In genomic region chr4:126611991-126612390, GRCm38 (mm10) we compare ENCODE assay signal across 18 mouse cellular contexts. TPM values are rescaled to one million over a fixed set of nuclear protein-coding genes. Genes with fewer than 3 reads are reported as not detected.
DNase-seq lines count a peak whose midpoint lies in the region; ATAC-seq and TF ChIP-seq lines count a peak whose summit lies in the region.
"Had no signal": no experiment of that assay in that cellular context is flagged by ENCODE, and none has a peak within 500 bp of the region (broad histone marks: within the 10 kb centered on the region; RNA-seq: fewer than 3 reads in every experiment).

No protein-coding gene starts in this region.

- no peak overlapping the region for H3K27ac ChIP-seq in gastrocnemius, adult 2 months
- no peak overlapping the region for H3K27ac ChIP-seq in forebrain, postnatal 0 days (ENCODE audit: low read depth, low read length)
- H3K27ac ChIP-seq: embryonic facial prominence, embryonic 15.5 days; heart, embryonic 15.5 days; liver, embryonic 12.5 days; lung, embryonic 15.5 days; midbrain, embryonic 15.5 days had no signal

- H3K4me2 ChIP-seq in forebrain, postnatal 0 days (ENCODE audit: low read depth), result no peak overlapping the region
- H3K4me2 ChIP-seq: embryonic facial prominence, embryonic 15.5 days; heart, embryonic 15.5 days; liver, embryonic 12.5 days; lung, embryonic 15.5 days; midbrain, embryonic 15.5 days had no signal

- no peak overlapping the region for H3K9ac ChIP-seq in forebrain, postnatal 0 days
- H3K9ac ChIP-seq: embryonic facial prominence, embryonic 15.5 days; heart, embryonic 15.5 days; liver, embryonic 12.5 days; lung, embryonic 15.5 days; midbrain, embryonic 15.5 days had no signal

- peak; percentile 25 for DNase-seq in gastrocnemius, adult 2 months
- no peak for DNase-seq in gastrocnemius, postnatal 36 days
- peak; percentile 39 to 52 for DNase-seq in right cerebral cortex, postnatal 10 days (ENCODE audit: low spot score in 2 of 2)
- DNase-seq in right cerebral cortex, postnatal 25 days, result no peak
- DNase-seq in cerebellum, adult 9-11 months, result peak; percentile 57
- DNase-seq in layer of hippocampus, postnatal 10 days (ENCODE audit: low spot score in 2 of 2), result peak; percentile 29 to 41
- DNase-seq in forebrain, postnatal 0 days, result no peak
- DNase-seq: heart, adult 11 months; kidney, postnatal 14 days; spleen, adult 18-20 months; thymus, postnatal 4 days had no signal

- TF ChIP-seq CTCF in gastrocnemius, adult 2 months (IDR thresholded peaks at IDR 0.05), result no peak
- no peak for TF ChIP-seq CTCF in forebrain, postnatal 0 days (IDR thresholded peaks at IDR 0.05; ENCODE audit: low read depth)

- no peaks in the 10 kb centered on the region for H3K27me3 ChIP-seq in forebrain, postnatal 0 days (ENCODE audit: insufficient read depth, low read length)
- H3K27me3 ChIP-seq: embryonic facial prominence, embryonic 15.5 days; heart, embryonic 15.5 days; lung, embryonic 15.5 days had no signal

- no peak overlapping the region for H3K4me3 ChIP-seq in gastrocnemius, adult 2 months
- H3K4me3 ChIP-seq in forebrain, postnatal 0 days (ENCODE audit: low read depth, low read length), result no peak overlapping the region
- H3K4me3 ChIP-seq: embryonic facial prominence, embryonic 15.5 days; heart, embryonic 15.5 days; liver, embryonic 12.5 days; lung, embryonic 15.5 days; midbrain, embryonic 15.5 days had no signal

- WGBS in forebrain, postnatal 0 days, result 83% methylated on average over 17 of the region's 17 CpGs

- no peaks in the 10 kb centered on the region for H3K4me1 ChIP-seq in forebrain, postnatal 0 days (ENCODE audit: insufficient read depth)
- H3K4me1 ChIP-seq: lung, embryonic 15.5 days; midbrain, embryonic 15.5 days had no signal

- no peak for ATAC-seq in CD4-positive, CD25-positive, alpha-beta regulatory T cell, adult 4 months
- no peak for ATAC-seq in forebrain, postnatal 0 days
- ATAC-seq: intestine, embryonic 16.5 days; liver, embryonic 12.5 days; midbrain, embryonic 15.5 days had no signal

- H3K36me3 ChIP-seq in forebrain, postnatal 0 days (ENCODE audit: insufficient read depth), result peaks cover 5% of the 10 kb centered on the region; the same call in 1 of the 2 replicates
- H3K36me3 ChIP-seq: heart, embryonic 15.5 days; liver, embryonic 12.5 days; lung, embryonic 15.5 days; midbrain, embryonic 15.5 days had no signal

- intact Hi-C loops in gastrocnemius, adult 2 months (cut with DNase I), result loop anchor here (5.0 kb wide), 1 partner anchor 65 kb away; the partner anchor contains the start of gene Psmb2
- intact Hi-C loops in gastrocnemius, postnatal 36 days (cut with DNase I), result no loop called here

- no peaks in the 10 kb centered on the region for H3K9me3 ChIP-seq in forebrain, postnatal 0 days (ENCODE audit: low read length)
- H3K9me3 ChIP-seq: embryonic facial prominence, embryonic 15.5 days; heart, embryonic 15.5 days; liver, embryonic 12.5 days; lung, embryonic 15.5 days had no signal

RNA-seq across cellular contexts. Expression of gene 5730409E04Rik, which starts 2.4 kb away (rescaled TPM):
- total RNA-seq in gastrocnemius, adult 2 months (2021), result 10 to 100 TPM; 21.6 to 25.9 TPM
- 10 to 100 TPM; 18.8 to 20.1 TPM for total RNA-seq in gastrocnemius, postnatal 36 days (2021)
- total RNA-seq in layer of hippocampus, postnatal 10 days (2021), result 10 to 100 TPM; 57.3 to 58.1 TPM
- polyA plus RNA-seq in CD4-positive, CD25-positive, alpha-beta regulatory T cell, adult 4 months (2017; shearing (Covaris generic)), result under 1 TPM; 0.36 to 0.82 TPM
- 36.6 and 38.2 TPM in 2 replicates for total RNA-seq in forebrain, postnatal 0 days (2014; rRNA removed)
- polyA plus RNA-seq in forebrain, postnatal 0 days (2015; fragmentation: Nextera tagmentation; extraction: Ambion mirVana), result 10.1 and 19.0 TPM in 2 replicates

RNA-seq across cellular contexts. Expression of gene Clspn, which starts 55.3 kb away (rescaled TPM):
- total RNA-seq in gastrocnemius, adult 2 months (2021), result under 1 TPM; 0.28 to 0.50 TPM
- total RNA-seq in gastrocnemius, postnatal 36 days (2021), result under 1 TPM; 0.54 to 0.62 TPM
- 1 to 10 TPM; 1.9 to 3.2 TPM for total RNA-seq in layer of hippocampus, postnatal 10 days (2021)
- polyA plus RNA-seq in CD4-positive, CD25-positive, alpha-beta regulatory T cell, adult 4 months (2017; shearing (Covaris generic)), result 1 to 10 TPM; 3.3 to 4.1 TPM
- 3.5 and 4.2 TPM in 2 replicates for total RNA-seq in forebrain, postnatal 0 days (2014; rRNA removed)
- polyA plus RNA-seq in forebrain, postnatal 0 days (2015; fragmentation: Nextera tagmentation; extraction: Ambion mirVana), result 2.3 and 3.0 TPM in 2 replicates

Comparison
In these comparisons a context has a peak if more than half of its experiments do, and no peak if none do; other contexts are left out.
1. DNase-seq: peak in gastrocnemius, adult 2 months (single experiment), right cerebral cortex, postnatal 10 days (2 of 2), cerebellum, adult 9-11 months (single experiment) and layer of hippocampus, postnatal 10 days (2 of 2); none in gastrocnemius, postnatal 36 days (0 of 2), right cerebral cortex, postnatal 25 days (single experiment) and forebrain, postnatal 0 days (single experiment).